Mouse (Mus musculus) bone marrow, adult 2 months (tissue): ENCODE measurements around the gene D430041D05Rik.

Experiments
- CTCF ChIP-seq: fragments of 200-500 bp; IDR thresholded peaks from 2 replicates; pipeline ENCODE4 v1.5.1; 2011; ENCODE audit warnings: low read length, control low read depth; ENCODE audit not compliant: control insufficient read depth, insufficient read depth
- POLR2A ChIP-seq: fragments of 200-500 bp; IDR thresholded peaks from 2 replicates; pipeline ENCODE4 v1.6.1; 2011; ENCODE audit warnings: low read depth, mild to moderate bottlenecking, control low read depth, low read length, borderline replicate concordance; ENCODE audit not compliant: control insufficient read depth

- TF ChIP-seq POLR2A (no peak), CTCF (no peak)
Measured at GRCm38 (mm10) chr2:104133042-104133810, 277.6 kb downstream of the D430041D05Rik start.
